Mouse (Mus musculus) limb, embryonic 11.5 days (tissue): ENCODE data around the gene Cacna2d4. TPM values are rescaled to one million over a fixed set of nuclear protein-coding genes. Genes with fewer than 3 reads are reported as not detected.

Experiments
- polyA plus RNA-seq: library from polyadenylated mRNA; unstranded; fragments of >200 nt; fragmentation: Nextera tagmentation; extraction: Ambion mirVana; gene quantifications from 2 replicates; pipeline ENCODE4 v1.2.1, GENCODE M21; 2014

Cacna2d4 gene
- polyA plus RNA-seq, 1 experiment from 2014 or later = 0.03 TPM

Other genes starting within 250 kb of the Cacna2d4 start
- gene Dcp1b, start 61.3 kb upstream of the Cacna2d4 start, polyA plus RNA-seq = 6.4 and 7.9 TPM in 2 replicates
- 8.7 and 11.2 TPM in 2 replicates for gene Cacna1c, start 40.1 kb upstream of the Cacna2d4 start, polyA plus RNA-seq
- gene Lrtm2, start 94.2 kb downstream of the Cacna2d4 start, polyA plus RNA-seq = not detected in 2 replicates
- 14.2 and 18.7 TPM in 2 replicates for gene Adipor2, start 181.2 kb downstream of the Cacna2d4 start, polyA plus RNA-seq
- 5.7 and 6.7 TPM in 2 replicates for gene Fbxl14, start 243.1 kb downstream of the Cacna2d4 start, polyA plus RNA-seq